Mouse (Mus musculus) CH12.LX (cell line): ENCODE data around the gene Igsf21.

Experiments used
- CTCF ChIP-seq, 2 experiments: IDR thresholded peaks in 1 of 2; conservative IDR thresholded peaks in 1 of 2; 2 replicates each; pipeline ENCODE4 v1.5.1; 2011 to 2012; ENCODE audit warnings: low read depth in 2 of 2, low read length in 2 of 2, improper control_type of control experiment in 1 of 2, inconsistent platforms in 1 of 2, mild to moderate bottlenecking in 1 of 2, moderate library complexity in 1 of 2
- E2F4 ChIP-seq: IDR thresholded peaks from 2 replicates; pipeline ENCODE4 v1.6.1; 2011; ENCODE audit warnings: low read depth, low read length, improper control_type of control experiment; ENCODE audit not compliant: insufficient replicate concordance
- ETS1 ChIP-seq: conservative IDR thresholded peaks from 2 replicates; pipeline ENCODE4 v1.6.1; 2012; ENCODE audit warnings: low read depth, mild to moderate bottlenecking, inconsistent platforms, low read length, improper control_type of control experiment, moderate library complexity
- KAT2A ChIP-seq: IDR thresholded peaks from 2 replicates; pipeline ENCODE4 v1.6.1; 2012; ENCODE audit warnings: low read length, improper control_type of control experiment, inconsistent platforms; ENCODE audit not compliant: insufficient replicate concordance
- NRF1 ChIP-seq: IDR thresholded peaks from 2 replicates; pipeline ENCODE4 v1.6.1; 2014; ENCODE audit warnings: low read depth, mild to moderate bottlenecking, inconsistent platforms, low read length, improper control_type of control experiment, moderate library complexity
- POLR2A ChIP-seq: IDR thresholded peaks from 2 replicates; pipeline ENCODE4 v1.6.1; 2011; ENCODE audit warnings: low read depth, mild to moderate bottlenecking, improper control_type of control experiment, low read length
- SIN3A ChIP-seq: IDR thresholded peaks from 2 replicates; pipeline ENCODE4 v1.6.1; 2012; ENCODE audit warnings: low read length, improper control_type of control experiment, inconsistent platforms
- USF1 ChIP-seq: IDR thresholded peaks from 2 replicates; pipeline ENCODE4 v1.6.1; 2014; ENCODE audit warnings: low read depth, mild to moderate bottlenecking, inconsistent platforms, low read length, improper control_type of control experiment
- USF2 ChIP-seq: conservative IDR thresholded peaks from 2 replicates; pipeline ENCODE4 v1.6.1; 2011; ENCODE audit warnings: low read depth, low read length, improper control_type of control experiment

DNA sequence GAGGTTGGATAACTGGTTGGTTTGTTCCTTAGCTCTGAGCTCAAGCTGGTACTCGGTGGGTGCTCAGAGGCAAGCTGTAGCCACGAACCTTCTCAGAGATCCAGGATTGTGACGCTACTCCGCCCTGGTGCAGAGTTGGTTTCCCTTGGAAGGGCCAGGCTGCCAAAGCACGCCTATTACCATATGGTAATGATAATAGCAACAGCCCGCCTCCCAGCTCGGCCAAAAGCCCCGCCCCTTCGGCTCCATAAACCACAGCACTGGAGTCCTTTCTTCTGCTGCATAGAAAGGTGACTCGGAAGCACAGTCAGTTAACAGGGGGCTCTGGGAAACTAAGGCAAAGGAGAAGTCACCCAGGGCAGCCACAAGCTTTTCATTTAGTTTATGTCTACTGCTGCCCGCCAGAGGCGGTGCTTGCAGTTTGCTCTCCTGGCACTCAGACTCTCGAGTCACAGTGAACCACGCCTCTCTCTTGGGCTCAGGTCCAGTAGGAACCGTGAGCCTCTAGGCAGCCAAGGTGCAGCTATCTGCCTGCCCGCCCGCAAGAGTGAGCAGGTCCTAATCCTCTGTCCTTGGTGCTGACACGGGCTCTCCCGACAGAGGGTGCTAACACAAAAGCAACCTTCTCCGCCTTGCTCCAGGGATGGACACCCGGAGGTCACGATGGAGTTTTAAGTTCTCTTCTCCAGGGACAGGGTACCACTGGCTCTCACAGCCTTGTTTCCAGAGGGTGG, 2.6 kb upstream of the Igsf21 start:
- TF ChIP-seq POLR2A = no peak
- TF ChIP-seq E2F4 = no peak
- no peak for TF ChIP-seq USF2
- TF ChIP-seq KAT2A = no peak
- TF ChIP-seq CTCF (conservative IDR thresholded peaks at IDR 0.05 in 1 of 2, IDR thresholded peaks at IDR 0.05 in 1 of 2; ENCODE audit: low read depth in 2 of 2, low read length in 2 of 2) = no peak
- TF ChIP-seq USF1 = no peak
- no peak for TF ChIP-seq NRF1
- TF ChIP-seq ETS1 = no peak
- no peak for TF ChIP-seq SIN3A
